Mouse (Mus musculus) forebrain, embryonic 12.5 days (tissue): ENCODE measurements around the gene Lcor. TPM values are rescaled to one million over a fixed set of nuclear protein-coding genes. Genes with fewer than 3 reads are reported as not detected.

Experiments
- ATAC-seq: fragments of 200-750 bp; cut with Nextera tagmentation; 2 replicates; pipeline ENCODE4 v1.8.0; 2017; ENCODE audit warnings: moderate TSS enrichment; ENCODE audit not compliant: low FRiP score
- H3K27ac ChIP-seq: fragments of 300-500 bp; sonication (generic); 2 replicates; pipeline ENCODE4 v1.5.1; 2016; ENCODE audit warnings: mild to moderate bottlenecking
- H3K27me3 ChIP-seq: fragments of 300-500 bp; sonication (generic); 2 replicates; pipeline ENCODE4 v1.6.1; 2016; ENCODE audit warnings: mild to moderate bottlenecking
- H3K36me3 ChIP-seq: fragments of 300-500 bp; sonication (generic); replicated peaks from 2 replicates; pipeline ENCODE4 v1.6.1; 2016; ENCODE audit warnings: mild to moderate bottlenecking
- H3K4me1 ChIP-seq: fragments of 300-500 bp; sonication (generic); 2 replicates; pipeline ENCODE4 v1.6.1; 2016
- H3K4me2 ChIP-seq: fragments of 300-500 bp; sonication (generic); 2 replicates; pipeline ENCODE4 v1.6.1; 2016; ENCODE audit warnings: mild to moderate bottlenecking, moderate library complexity
- H3K4me3 ChIP-seq: fragments of 300-500 bp; sonication (generic); replicated peaks from 2 replicates; pipeline ENCODE4 v1.5.1; 2016; ENCODE audit warnings: mild to moderate bottlenecking
- H3K9ac ChIP-seq: fragments of 300-500 bp; sonication (generic); 2 replicates; pipeline ENCODE4 v1.6.1; 2016; ENCODE audit warnings: mild to moderate bottlenecking
- H3K9me3 ChIP-seq: fragments of 300-500 bp; sonication (generic); 2 replicates; pipeline ENCODE4 v1.6.1; 2016
- WGBS: fragments of 180-500 bp; shearing (Covaris S2); methylation state at CpG from one replicate; pipeline ENCODE4 v1.1.7; 2016; 5-methylcytosine and 5-hydroxymethylcytosine counted together
- polyA plus RNA-seq: library from polyadenylated mRNA; unstranded; fragments of >200 nt; fragmentation: Nextera tagmentation; extraction: Ambion mirVana; gene quantifications from 2 replicates; pipeline ENCODE4 v1.2.1, GENCODE M21; 2016

Gene Lcor
- polyA plus RNA-seq, 1 experiment from 2014 or later = 38.0 TPM

GRCm38 (mm10) chr19:41582918-41583514 lies 100.6 kb downstream of the Lcor start:
- peaks cover 50% of the 10 kb centered on the region for H3K36me3 ChIP-seq
- H3K4me2 ChIP-seq = no peak overlapping the region
- no peak for ATAC-seq

GRCm38 (mm10) chr19:41586752-41587151 lies 104.3 kb downstream of the Lcor start:
- Histone ChIP-seq H3K27me3 (no peaks in the 10 kb centered on the region), H3K4me3 (no peak overlapping the region), H3K4me2 (no peak overlapping the region), H3K9me3 (no peaks in the 10 kb centered on the region), H3K36me3 (peaks cover 47% of the 10 kb centered on the region), H3K27ac (no peak overlapping the region), H3K4me1 (no peaks in the 10 kb centered on the region), H3K9ac (no peak overlapping the region)
- WGBS = 88% methylated on average over 10 of the region's 10 CpGs
- ATAC-seq = no peak

More at GRCm38 (mm10) chr19:41582918-41583514, 100.6 kb downstream of the Lcor start:
- Histone ChIP-seq H3K27ac (no peak overlapping the region), H3K9ac (no peak overlapping the region), H3K27me3 (no peaks in the 10 kb centered on the region), H3K4me3 (no peak overlapping the region), H3K9me3 (no peaks in the 10 kb centered on the region), H3K4me1 (no peaks in the 10 kb centered on the region)
- WGBS = 96% methylated on average over 5 of the region's 5 CpGs

GRCm38 (mm10) chr19:41587431-41588222 lies 105.2 kb downstream of the Lcor start:
- Histone ChIP-seq H3K9ac (no peak overlapping the region), H3K4me2 (no peak overlapping the region), H3K4me3 (no peak overlapping the region), H3K4me1 (no peaks in the 10 kb centered on the region), H3K27ac (no peak overlapping the region), H3K36me3 (peaks cover 38% of the 10 kb centered on the region), H3K9me3 (no peaks in the 10 kb centered on the region), H3K27me3 (no peaks in the 10 kb centered on the region)
- ATAC-seq = no peak
- WGBS = 90% methylated on average over 20 of the region's 20 CpGs

- Histone ChIP-seq H3K4me2 (no peak overlapping the region), H3K9me3 (no peaks in the 10 kb centered on the region), H3K4me1 (no peaks in the 10 kb centered on the region), H3K27me3 (no peaks in the 10 kb centered on the region), H3K36me3 (peaks cover 24% of the 10 kb centered on the region), H3K9ac (no peak overlapping the region), H3K4me3 (no peak overlapping the region), H3K27ac (no peak overlapping the region)
- WGBS = 88% methylated on average over 7 of the region's 7 CpGs
- ATAC-seq = no peak
These were observed 106.6 kb downstream of the Lcor start for GRCm38 (mm10) chr19:41589026-41589425.

GRCm38 (mm10) chr19:41589681-41590080 lies 107.2 kb downstream of the Lcor start:
- H3K9me3 ChIP-seq = no peaks in the 10 kb centered on the region
- no peak for ATAC-seq
- no peaks in the 10 kb centered on the region for H3K4me1 ChIP-seq
- no peak overlapping the region for H3K9ac ChIP-seq
- 94% methylated on average over 8 of the region's 8 CpGs for WGBS
- no peak overlapping the region for H3K27ac ChIP-seq
- no peak overlapping the region for H3K4me3 ChIP-seq
- H3K36me3 ChIP-seq = peaks cover 18% of the 10 kb centered on the region
- no peak overlapping the region for H3K4me2 ChIP-seq
- no peaks in the 10 kb centered on the region for H3K27me3 ChIP-seq

- H3K9ac ChIP-seq = no peak overlapping the region
- H3K4me1 ChIP-seq = no peaks in the 10 kb centered on the region
- ATAC-seq = no peak
- no peak overlapping the region for H3K27ac ChIP-seq
- no peaks in the 10 kb centered on the region for H3K27me3 ChIP-seq
- H3K36me3 ChIP-seq = no peaks in the 10 kb centered on the region
- no peaks in the 10 kb centered on the region for H3K9me3 ChIP-seq
- H3K4me3 ChIP-seq = no peak overlapping the region
- WGBS = 89% methylated on average over 12 of the region's 12 CpGs
- no peak overlapping the region for H3K4me2 ChIP-seq
These were observed 109.4 kb downstream of the Lcor start for GRCm38 (mm10) chr19:41591808-41592207.

- ATAC-seq = no peak
These were observed 114.9 kb downstream of the Lcor start for GRCm38 (mm10) chr19:41597170-41597894.

GRCm38 (mm10) chr19:41600647-41601046 lies 118.2 kb downstream of the Lcor start:
- Histone ChIP-seq H3K9ac (no peak overlapping the region), H3K9me3 (no peaks in the 10 kb centered on the region), H3K27ac (no peak overlapping the region), H3K4me2 (no peak overlapping the region), H3K27me3 (no peaks in the 10 kb centered on the region), H3K4me3 (no peak overlapping the region), H3K36me3 (no peaks in the 10 kb centered on the region; the same call in 1 of the 2 replicates), H3K4me1 (0 out of 2 replicates have a peak, but pooled peaks cover 2% of the 10 kb centered on the region)
- 46% methylated on average over 11 of the region's 11 CpGs for WGBS
- ATAC-seq = no peak

More at GRCm38 (mm10) chr19:41597170-41597894, 114.9 kb downstream of the Lcor start:
- Histone ChIP-seq H3K36me3 (no peaks in the 10 kb centered on the region; the same call in 1 of the 2 replicates), H3K4me2 (no peak overlapping the region), H3K9ac (no peak overlapping the region), H3K9me3 (no peaks in the 10 kb centered on the region), H3K27ac (no peak overlapping the region), H3K4me3 (no peak overlapping the region), H3K4me1 (0 out of 2 replicates have a peak, but pooled peaks cover 2% of the 10 kb centered on the region), H3K27me3 (no peaks in the 10 kb centered on the region)
- WGBS = 83% methylated on average over 6 of the region's 6 CpGs

GRCm38 (mm10) chr19:41606208-41606987 lies 124.0 kb downstream of the Lcor start:
- no peaks in the 10 kb centered on the region for H3K9me3 ChIP-seq
- H3K4me3 ChIP-seq = no peak overlapping the region
- H3K9ac ChIP-seq = no peak overlapping the region
- 79% methylated on average over 10 of the region's 10 CpGs for WGBS
- H3K27ac ChIP-seq = no peak overlapping the region
- H3K4me1 ChIP-seq = no peaks in the 10 kb centered on the region
- no peak for ATAC-seq
- H3K36me3 ChIP-seq = peaks cover 5% of the 10 kb centered on the region; the same call in 1 of the 2 replicates
- H3K27me3 ChIP-seq = no peaks in the 10 kb centered on the region
- H3K4me2 ChIP-seq = no peak overlapping the region

GRCm38 (mm10) chr19:41611683-41612082 lies 129.2 kb downstream of the Lcor start:
- H3K27me3 ChIP-seq = peaks cover 18% of the 10 kb centered on the region
- 71% methylated on average over 6 of the region's 6 CpGs for WGBS
- ATAC-seq = no peak

More at GRCm38 (mm10) chr19:41611683-41612082, 129.2 kb downstream of the Lcor start:
- Histone ChIP-seq H3K36me3 (0 out of 2 replicates have a peak, but pooled peaks cover 5% of the 10 kb centered on the region), H3K9ac (no peak overlapping the region), H3K4me3 (no peak overlapping the region), H3K27ac (no peak overlapping the region), H3K9me3 (no peaks in the 10 kb centered on the region), H3K4me1 (peaks cover 35% of the 10 kb centered on the region), H3K4me2 (no peak overlapping the region)
